Mouse (Mus musculus) lung, embryonic 14.5 days (tissue): ENCODE results near the gene Tbce. TPM values are rescaled to one million over a fixed set of nuclear protein-coding genes. Genes with fewer than 3 reads are reported as not detected.

Experiments used
- ATAC-seq: fragments of 200-750 bp; cut with Nextera tagmentation; 2 replicates; pipeline ENCODE4 v1.8.0; 2017; ENCODE audit warnings: mild to moderate bottlenecking, moderate TSS enrichment, moderate library complexity; ENCODE audit not compliant: insufficient read depth
- DNase-seq: peaks from one replicate; pipeline ENCODE4 v3.0.0-alpha.2; 2015
- H3K27ac ChIP-seq: fragments of 300-500 bp; sonication (generic); 2 replicates; pipeline ENCODE4 v1.5.1; 2014; ENCODE audit warnings: low read depth, mild to moderate bottlenecking, moderate library complexity
- H3K27me3 ChIP-seq: fragments of 300-500 bp; sonication (generic); 2 replicates; pipeline ENCODE4 v1.6.1; 2014; ENCODE audit warnings: low read length, control low read depth; ENCODE audit not compliant: insufficient read depth
- H3K36me3 ChIP-seq: fragments of 300-500 bp; sonication (generic); 2 replicates; pipeline ENCODE4 v1.6.1; 2014; ENCODE audit warnings: control low read depth; ENCODE audit not compliant: insufficient read depth
- H3K4me1 ChIP-seq: fragments of 300-500 bp; sonication (generic); 2 replicates; pipeline ENCODE4 v1.6.1; 2014; ENCODE audit warnings: antibody characterized with exemption, control low read depth; ENCODE audit not compliant: insufficient read depth
- H3K4me2 ChIP-seq: fragments of 300-500 bp; sonication (generic); 2 replicates; pipeline ENCODE4 v1.6.1; 2014; ENCODE audit warnings: mild to moderate bottlenecking
- H3K4me3 ChIP-seq: fragments of 300-500 bp; sonication (generic); 2 replicates; pipeline ENCODE4 v1.5.1; 2014; ENCODE audit warnings: low read depth, low read length
- H3K9ac ChIP-seq: fragments of 300-500 bp; sonication (generic); 2 replicates; pipeline ENCODE4 v1.6.1; 2014
- H3K9me3 ChIP-seq: fragments of 300-500 bp; sonication (generic); 2 replicates; pipeline ENCODE4 v1.6.1; 2016; ENCODE audit warnings: low read depth, low read length, control low read depth
- CTCF ChIP-seq: IDR thresholded peaks from 2 replicates; pipeline ENCODE4 v1.5.1; 2016; ENCODE audit warnings: antibody characterized with exemption, low read depth
- WGBS: fragments of 180-500 bp; shearing (Covaris S2); extraction: QIAGEN DNeasy Blood & Tissue Kit; methylation state at CpG from one replicate; pipeline ENCODE4 v1.1.7; 2014; 5-methylcytosine and 5-hydroxymethylcytosine counted together
- polyA plus RNA-seq: library from polyadenylated mRNA; unstranded; fragments of >200 nt; fragmentation: Nextera tagmentation; extraction: Ambion mirVana; gene quantifications from 2 replicates; pipeline ENCODE4 v1.2.1, GENCODE M21; 2014

Tbce gene
- polyA plus RNA-seq, 1 experiment from 2014 or later: 51.9 TPM

- WGBS: under 1% methylated on average over 68 of the region's 78 CpGs
- H3K9ac ChIP-seq: peak within 1 kb of the TSS; percentile 86
- peak within 1 kb of the TSS; percentile 77 for H3K4me2 ChIP-seq
- DNase-seq (peak; percentile 100), ATAC-seq (peak; percentile 99)
- peak; percentile 16; the same call in 1 of the 2 replicates for TF ChIP-seq CTCF
- H3K27ac ChIP-seq: peak within 1 kb of the TSS; percentile 78
- H3K4me1 ChIP-seq: no peaks in the 10 kb centered on the region
- H3K36me3 ChIP-seq: no peaks in the 10 kb centered on the region
- H3K9me3 ChIP-seq: no peaks in the 10 kb centered on the region
- H3K27me3 ChIP-seq: no peaks in the 10 kb centered on the region
- peak within 1 kb of the TSS; percentile 88 for H3K4me3 ChIP-seq
Measured at GRCm38 (mm10) chr13:13953874-13954832, 85.3 kb downstream of the Tbce start, which contains the start of gene B3galnt2. B3galnt2 (plus strand) TSS chr13:13954469.

Other genes with a start within 250 kb of the Tbce start
- 41.4 and 46.1 TPM in 2 replicates for gene B3galnt2, start 85.2 kb downstream of the Tbce start, polyA plus RNA-seq
- 61.3 and 61.9 TPM in 2 replicates for gene Arid4b, start 23.6 kb upstream of the Tbce start, polyA plus RNA-seq
- gene Ggps1, start 23.9 kb upstream of the Tbce start, polyA plus RNA-seq: 50.3 and 50.7 TPM in 2 replicates